Mouse (Mus musculus) erythroid progenitor cell, adult 5-6 weeks (primary cell): ENCODE measurements around the gene Fancc. TPM values are rescaled to one million over a fixed set of nuclear protein-coding genes. Genes with fewer than 3 reads are reported as not detected.
A peak's percentile ranks its signal among the peaks of the same experiment; 100 is the strongest.

Experiments
- ATAC-seq: replicated peaks from 2 replicates; pipeline ENCODE4 v1.8.0; 2016; ENCODE audit warnings: moderate number of reproducible peaks, mild to moderate bottlenecking, moderate TSS enrichment, inconsistent platforms; ENCODE audit not compliant: poor library complexity, low FRiP score, severe bottlenecking
- total RNA-seq, 2 experiments: library from RNA; stranded (forward) in 1 of 2; stranded (reverse) in 1 of 2; fragments of 150-400 nt in 1 of 2; fragments of 186-747, 209-891 nt in 1 of 2; gene quantifications; 2 replicates each; pipeline versions ENCODE4 v1.2.3 to v1.2.4; 2015 to 2017; ENCODE audit warnings: low replicate concordance in 2 of 2

Fancc gene
- total RNA-seq, 2 experiments from 2014 or later, result 21.4 to 24.1 TPM

GRCm38 (mm10) chr13:63239877-63240671 lies 257.0 kb downstream of the Fancc start:
- peak; percentile 82 for ATAC-seq

DNA sequence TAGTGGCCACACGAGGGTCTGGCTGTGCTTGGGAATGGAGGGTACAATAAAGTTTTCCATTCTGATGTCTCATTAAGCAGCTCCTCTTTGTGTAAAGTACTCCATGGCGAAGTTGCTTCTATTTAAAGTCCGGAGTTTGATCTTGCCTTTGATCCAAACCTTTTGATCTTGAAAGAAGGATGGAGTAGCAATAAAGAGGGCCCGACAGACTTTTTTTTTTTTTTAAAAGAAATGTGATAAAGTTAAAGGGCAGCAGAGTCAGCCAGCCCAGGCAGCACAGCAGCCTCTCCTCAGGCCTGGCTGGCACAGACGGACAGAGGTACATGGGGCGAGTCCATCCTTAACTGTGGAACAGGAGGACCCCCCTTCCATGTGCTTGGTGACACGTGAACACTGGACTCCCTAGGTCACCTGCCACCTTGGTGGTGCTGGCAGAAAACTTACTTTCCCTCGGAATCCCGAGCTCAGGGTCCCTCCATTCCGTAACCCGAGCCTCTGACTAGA lies 257.7 kb downstream of the Fancc start:
- no peak for ATAC-seq

GRCm38 (mm10) chr13:63238045-63238444 lies 259.0 kb downstream of the Fancc start:
- no peak for ATAC-seq

GRCm38 (mm10) chr13:63236159-63236893 lies 260.8 kb downstream of the Fancc start:
- no peak for ATAC-seq

DNA sequence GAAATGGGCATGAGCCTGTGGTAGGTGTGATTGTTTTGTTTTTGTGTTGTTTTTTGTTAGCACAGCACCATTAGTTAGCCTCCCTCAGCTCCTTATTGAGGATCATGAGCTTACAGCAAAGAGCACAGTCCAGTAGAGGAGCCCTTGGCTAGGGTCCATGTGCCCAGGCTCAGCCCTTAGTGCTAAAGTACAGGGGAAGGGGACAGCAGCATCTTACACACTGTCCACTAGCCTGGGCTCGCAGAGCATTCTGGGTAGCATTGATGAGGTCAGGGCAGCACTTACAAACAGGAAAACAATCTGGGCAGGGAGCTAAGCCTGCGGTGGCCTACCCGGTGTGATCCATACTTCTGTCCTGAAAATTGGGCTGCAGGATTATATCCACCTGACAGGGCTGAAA lies 261.5 kb downstream of the Fancc start:
- ATAC-seq, result no peak

Other genes starting within 250 kb of the Fancc start
- 4.0 and 6.3 TPM in 2 replicates for gene Ptch1, start 76.3 kb upstream of the Fancc start, total RNA-seq (2015; ENCODE audit: low replicate concordance)
- gene Ptch1, start 76.3 kb upstream of the Fancc start, total RNA-seq (2017; ENCODE audit: low replicate concordance), result 1.6 and 2.6 TPM in 2 replicates